Mouse (Mus musculus): ENCODE results near the gene Gm11115.

Gene Gm11115

DNA sequence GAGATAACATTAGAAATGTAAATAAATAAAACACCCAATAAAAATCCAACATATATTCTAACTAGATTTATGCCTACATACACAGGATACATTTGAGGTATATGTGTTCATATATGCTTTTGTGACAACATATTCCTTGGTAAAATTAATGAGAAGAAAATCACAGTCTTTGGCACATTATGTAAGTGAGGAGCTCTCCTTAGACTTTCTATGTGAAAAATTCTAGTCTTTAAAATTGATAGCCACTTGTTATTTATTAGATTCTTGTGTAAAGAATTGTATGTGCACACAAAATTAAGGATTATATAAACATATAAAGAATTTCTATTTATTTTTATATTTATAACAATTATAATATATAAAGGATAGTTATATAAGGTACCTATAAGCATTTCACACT, at the start of gene Gm11115:
Gene Gm11115 (minus strand): TSS at position 101 of the 400 bp plus-strand sequence.
- no peak for DNase-seq (ENCODE audit: low spot score)

DNA sequence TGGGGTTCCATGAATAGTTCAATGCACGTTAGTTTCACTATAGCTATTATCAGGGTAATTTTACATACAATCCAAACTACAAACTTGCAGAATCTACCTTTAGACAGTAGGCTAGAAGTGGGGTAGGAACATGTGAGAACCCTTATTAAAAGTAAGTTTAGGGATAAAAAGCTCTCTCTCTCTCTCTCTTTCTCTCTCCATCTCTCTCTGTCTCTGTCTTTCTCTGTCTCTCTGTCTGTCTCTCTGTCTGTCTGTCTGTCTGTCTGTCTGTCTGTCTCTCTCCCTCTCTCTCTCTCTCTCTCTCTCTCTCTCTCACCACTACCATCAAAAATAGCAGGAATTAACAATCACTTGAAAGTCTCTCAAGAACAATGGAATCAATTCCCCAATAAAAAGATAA, 42.5 kb downstream of the Gm11115 start, which contains the start of gene Gm11116:
Gene Gm11116 (minus strand): TSS at position 101 of the 400 bp plus-strand sequence.
- DNase-seq (ENCODE audit: low spot score) = no peak

Data from ovary, postnatal 36 days (tissue).